Mouse (Mus musculus): ENCODE results near the gene T2.
A peak's percentile ranks its signal among the peaks of the same experiment; 100 is the strongest.
"Not testable (repeated sequence)": the region's sequence is repeated elsewhere in the genome, so short reads cannot be mapped to it uniquely, and the experiment has no call there.

Gene T2

GRCm38 (mm10) chr17:8367514-8368480, 12.0 kb downstream of the T2 start:
- DNase-seq (ENCODE audit: low spot score in 2 of 2), result no peak

GRCm38 (mm10) chr17:8368570-8368969, 12.8 kb downstream of the T2 start:
- DNase-seq (ENCODE audit: low spot score in 2 of 2), result no peak

GRCm38 (mm10) chr17:8369171-8369570, 13.4 kb downstream of the T2 start:
- no peak for DNase-seq (ENCODE audit: low spot score in 2 of 2)

- no peak for DNase-seq (ENCODE audit: low spot score in 2 of 2)
Measured at GRCm38 (mm10) chr17:8370634-8371229, 14.9 kb downstream of the T2 start.

GRCm38 (mm10) chr17:8371834-8372233, 16.0 kb downstream of the T2 start:
- peak; percentile 13 to 44 for DNase-seq (ENCODE audit: low spot score in 2 of 2)

- DNase-seq (ENCODE audit: low spot score in 2 of 2), result peak; percentile 58 to 82
Measured at GRCm38 (mm10) chr17:8372286-8373046, 16.7 kb downstream of the T2 start.

GRCm38 (mm10) chr17:8377298-8377697, 21.5 kb downstream of the T2 start:
- no peak for DNase-seq (ENCODE audit: low spot score in 2 of 2)

GRCm38 (mm10) chr17:8385441-8385840, 29.6 kb downstream of the T2 start:
- no peak for DNase-seq (ENCODE audit: low spot score in 2 of 2)

- peak in 1 of 2 experiments; percentile 53 for DNase-seq (ENCODE audit: low spot score in 2 of 2)
Measured at GRCm38 (mm10) chr17:8388463-8388862, 32.7 kb downstream of the T2 start.

- peak in 1 of 2 experiments; percentile 17 for DNase-seq (ENCODE audit: low spot score in 2 of 2)
Measured at GRCm38 (mm10) chr17:8388990-8389789, 33.4 kb downstream of the T2 start.

- DNase-seq (ENCODE audit: low spot score in 2 of 2), result no peak
Measured at GRCm38 (mm10) chr17:8389790-8390095, 34.0 kb downstream of the T2 start.

- DNase-seq (ENCODE audit: low spot score in 2 of 2), result no peak
Measured at GRCm38 (mm10) chr17:8390487-8390886, 34.7 kb downstream of the T2 start.

- no peak for DNase-seq (ENCODE audit: low spot score in 2 of 2)
Measured at GRCm38 (mm10) chr17:8396371-8396770, 40.6 kb downstream of the T2 start.

- no peak for DNase-seq (ENCODE audit: low spot score in 2 of 2)
Measured at GRCm38 (mm10) chr17:8397946-8398345, 42.2 kb downstream of the T2 start.

GRCm38 (mm10) chr17:8403932-8404331, 48.1 kb downstream of the T2 start:
- DNase-seq (ENCODE audit: low spot score in 2 of 2), result not testable (repeated sequence)

- DNase-seq (ENCODE audit: low spot score in 2 of 2), result no peak
Measured at GRCm38 (mm10) chr17:8406285-8406684, 50.5 kb downstream of the T2 start.

- DNase-seq (ENCODE audit: low spot score in 2 of 2), result not testable (repeated sequence)
Measured at GRCm38 (mm10) chr17:8408002-8408401, 52.2 kb downstream of the T2 start.

- DNase-seq (ENCODE audit: low spot score in 2 of 2), result no peak
Measured at GRCm38 (mm10) chr17:8408589-8409295, 53.0 kb downstream of the T2 start.

- DNase-seq (ENCODE audit: low spot score in 2 of 2), result no peak
Measured at GRCm38 (mm10) chr17:8410330-8410729, 54.5 kb downstream of the T2 start.

GRCm38 (mm10) chr17:8413656-8414055, 57.9 kb downstream of the T2 start:
- no peak for DNase-seq (ENCODE audit: low spot score in 2 of 2)

GRCm38 (mm10) chr17:8415533-8415932, 59.7 kb downstream of the T2 start:
- no peak for DNase-seq (ENCODE audit: low spot score in 2 of 2)
